Mouse (Mus musculus) hindbrain, embryonic 11.5 days (tissue): ENCODE measurements around the gene Ddx24. TPM values are rescaled to one million over a fixed set of nuclear protein-coding genes. Genes with fewer than 3 reads are reported as not detected.

Experiments used
- ATAC-seq: fragments of 200-750 bp; cut with Nextera tagmentation; 2 replicates; pipeline ENCODE4 v1.8.0; 2017; ENCODE audit warnings: mild to moderate bottlenecking, moderate TSS enrichment, moderate library complexity; ENCODE audit not compliant: low FRiP score
- DNase-seq: peaks from one replicate; pipeline ENCODE4 v3.0.0-alpha.2; 2015; ENCODE audit warnings: low spot score
- H3K27ac ChIP-seq: fragments of 300-500 bp; sonication (generic); 2 replicates; pipeline ENCODE4 v1.5.1; 2014; ENCODE audit warnings: mild to moderate bottlenecking, low read depth, low read length
- H3K27me3 ChIP-seq: fragments of 300-500 bp; sonication (generic); 2 replicates; pipeline ENCODE4 v1.6.1; 2014; ENCODE audit warnings: mild to moderate bottlenecking, low read length, moderate library complexity, mixed read lengths; ENCODE audit not compliant: control insufficient read depth, insufficient read depth
- H3K36me3 ChIP-seq: fragments of 300-500 bp; sonication (generic); 2 replicates; pipeline ENCODE4 v1.6.1; 2014; ENCODE audit warnings: mild to moderate bottlenecking, low read length, moderate library complexity, mixed read lengths; ENCODE audit not compliant: control insufficient read depth, insufficient read depth
- H3K4me1 ChIP-seq: fragments of 300-500 bp; sonication (generic); replicated peaks from 2 replicates; pipeline ENCODE4 v1.6.1; 2014; ENCODE audit warnings: low read length, mixed read lengths; ENCODE audit not compliant: control insufficient read depth, insufficient read depth
- H3K4me2 ChIP-seq: fragments of 300-500 bp; sonication (generic); replicated peaks from 2 replicates; pipeline ENCODE4 v1.6.1; 2014; ENCODE audit warnings: mild to moderate bottlenecking, low read depth, low read length
- H3K4me3 ChIP-seq: fragments of 300-500 bp; sonication (generic); 2 replicates; pipeline ENCODE4 v1.5.1; 2014; ENCODE audit warnings: low read depth, low read length
- H3K9ac ChIP-seq: fragments of 300-500 bp; sonication (generic); 2 replicates; pipeline ENCODE4 v1.6.1; 2014; ENCODE audit warnings: low read depth, low read length
- H3K9me3 ChIP-seq: fragments of 300-500 bp; sonication (generic); 2 replicates; pipeline ENCODE4 v1.6.1; 2016; ENCODE audit warnings: low read length; ENCODE audit not compliant: control insufficient read depth
- WGBS: fragments of 180-500 bp; shearing (Covaris S2); extraction: QIAGEN DNeasy Blood & Tissue Kit; methylation state at CpG from one replicate; pipeline ENCODE4 v1.1.7; 2014; 5-methylcytosine and 5-hydroxymethylcytosine counted together
- polyA plus RNA-seq: library from polyadenylated mRNA; unstranded; fragments of >200 nt; fragmentation: Nextera tagmentation; extraction: Ambion mirVana; gene quantifications from 2 replicates; pipeline ENCODE4 v1.2.1, GENCODE M21; 2014

The Ddx24 gene
- polyA plus RNA-seq, 1 experiment from 2014 or later: 106 TPM

- Histone ChIP-seq H3K4me2 (no peak overlapping the region), H3K27me3 (no peaks in the 10 kb centered on the region), H3K4me1 (no peaks in the 10 kb centered on the region), H3K36me3 (no peaks in the 10 kb centered on the region), H3K4me3 (no peak overlapping the region), H3K9me3 (no peaks in the 10 kb centered on the region), H3K27ac (no peak overlapping the region), H3K9ac (no peak overlapping the region)
- DNase-seq (no peak), ATAC-seq (no peak)
Observed at GRCm38 (mm10) chr12:103434861-103435260, 9.2 kb upstream of the Ddx24 start.

- no peak within 1 kb of the TSS for H3K27ac ChIP-seq
- ATAC-seq: no peak
- no peak within 1 kb of the TSS for H3K4me2 ChIP-seq
- no peaks in the 10 kb centered on the region for H3K36me3 ChIP-seq
- no peak for DNase-seq
- H3K4me1 ChIP-seq: no peaks in the 10 kb centered on the region
- no peak within 1 kb of the TSS for H3K4me3 ChIP-seq
- no peaks in the 10 kb centered on the region for H3K9me3 ChIP-seq
- no peaks in the 10 kb centered on the region for H3K27me3 ChIP-seq
- 77% methylated on average over 8 of the region's 8 CpGs for WGBS
- no peak within 1 kb of the TSS for H3K9ac ChIP-seq
Observed at GRCm38 (mm10) chr12:103433986-103434731, 8.5 kb upstream of the Ddx24 start, which contains the start of gene Ifi27. Gene Ifi27 (plus strand): TSS chr12:103434211.

GRCm38 (mm10) chr12:103433430-103433829, 7.8 kb upstream of the Ddx24 start:
- WGBS: 93% methylated on average over 2 of the region's 2 CpGs

GRCm38 (mm10) chr12:103426710-103427109, 1.1 kb upstream of the Ddx24 start:
- H3K36me3 ChIP-seq: no peaks in the 10 kb centered on the region
- H3K27me3 ChIP-seq: no peaks in the 10 kb centered on the region
- no peak overlapping the region for H3K4me2 ChIP-seq
- ATAC-seq (no peak), DNase-seq (no peak)
- no peak overlapping the region for H3K27ac ChIP-seq
- H3K4me1 ChIP-seq: no peaks in the 10 kb centered on the region
- 88% methylated on average over 7 of the region's 7 CpGs for WGBS
- H3K9me3 ChIP-seq: no peaks in the 10 kb centered on the region
- no peak overlapping the region for H3K9ac ChIP-seq
- no peak overlapping the region for H3K4me3 ChIP-seq

More at GRCm38 (mm10) chr12:103433430-103433829, 7.8 kb upstream of the Ddx24 start:
- Histone ChIP-seq H3K9ac (no peak overlapping the region), H3K9me3 (no peaks in the 10 kb centered on the region), H3K36me3 (no peaks in the 10 kb centered on the region), H3K4me1 (no peaks in the 10 kb centered on the region), H3K4me2 (no peak overlapping the region), H3K4me3 (no peak overlapping the region), H3K27me3 (no peaks in the 10 kb centered on the region), H3K27ac (no peak overlapping the region)
- ATAC-seq (no peak), DNase-seq (no peak)

- H3K27ac ChIP-seq: no peak overlapping the region
- no peaks in the 10 kb centered on the region for H3K9me3 ChIP-seq
- no peaks in the 10 kb centered on the region for H3K27me3 ChIP-seq
- peak overlapping the region; percentile 95 for H3K4me3 ChIP-seq
- H3K36me3 ChIP-seq: no peaks in the 10 kb centered on the region
- ATAC-seq (no peak; the same call in 1 of the 2 replicates), DNase-seq (no peak)
- peak overlapping the region; percentile 77 for H3K4me2 ChIP-seq
- H3K4me1 ChIP-seq: no peaks in the 10 kb centered on the region
- 12% methylated on average over 33 of the region's 33 CpGs for whole genome bisulfite sequencing
- H3K9ac ChIP-seq: peak overlapping the region; percentile 83
Observed at GRCm38 (mm10) chr12:103425016-103425728, 458 bp downstream of the Ddx24 start.

GRCm38 (mm10) chr12:103408144-103408543, 17.5 kb downstream of the Ddx24 start:
- no peaks in the 10 kb centered on the region for H3K9me3 ChIP-seq
- H3K36me3 ChIP-seq: peaks cover 18% of the 10 kb centered on the region
- 94% methylated on average over 10 of the region's 10 CpGs for WGBS
- no peak overlapping the region for H3K4me3 ChIP-seq
- no peak overlapping the region for H3K27ac ChIP-seq
- no peak overlapping the region for H3K9ac ChIP-seq
- DNase-seq: no peak
- no peaks in the 10 kb centered on the region for H3K4me1 ChIP-seq
- H3K27me3 ChIP-seq: no peaks in the 10 kb centered on the region
- no peak for ATAC-seq
- no peak overlapping the region for H3K4me2 ChIP-seq

- DNase-seq (no peak), ATAC-seq (no peak)
- Histone ChIP-seq H3K27me3 (no peaks in the 10 kb centered on the region), H3K4me3 (no peak within 1 kb of the TSS), H3K9ac (no peak within 1 kb of the TSS), H3K4me1 (no peaks in the 10 kb centered on the region), H3K4me2 (no peak within 1 kb of the TSS), H3K27ac (no peak within 1 kb of the TSS), H3K36me3 (peaks cover 18% of the 10 kb centered on the region), H3K9me3 (no peaks in the 10 kb centered on the region)
- 89% methylated on average over 4 of the region's 4 CpGs for whole genome bisulfite sequencing
Observed at GRCm38 (mm10) chr12:103407720-103408119, 17.9 kb downstream of the Ddx24 start, which contains the start of gene 9330161L09Rik. Gene 9330161L09Rik (minus strand): TSS chr12:103407820.

GRCm38 (mm10) chr12:103404131-103404530, 21.5 kb downstream of the Ddx24 start:
- H3K9me3 ChIP-seq: no peaks in the 10 kb centered on the region
- H3K4me3 ChIP-seq: no peak overlapping the region
- H3K4me2 ChIP-seq: no peak overlapping the region
- peaks cover 7% of the 10 kb centered on the region; the same call in 1 of the 2 replicates for H3K36me3 ChIP-seq
- no peak overlapping the region for H3K27ac ChIP-seq
- 90% methylated on average over 18 of the region's 18 CpGs for WGBS
- no peak for DNase-seq
- no peaks in the 10 kb centered on the region for H3K27me3 ChIP-seq
- no peak overlapping the region for H3K9ac ChIP-seq
- ATAC-seq: no peak
- no peaks in the 10 kb centered on the region for H3K4me1 ChIP-seq
